Mouse (Mus musculus): ENCODE results near the gene Spc24. TPM values are rescaled to one million over a fixed set of nuclear protein-coding genes. Genes with fewer than 3 reads are reported as not detected.

Spc24 gene
- total RNA-seq, 2 experiments from 2014 or later: 2.9 to 3.5 TPM

- intact Hi-C loops (cut with DNase I): no loop called here
- DNase-seq (ENCODE audit: extremely low spot score in 1 of 2, low spot score in 2 of 2): no peak
Measured at GRCm38 (mm10) chr9:21726218-21726975, 33.7 kb downstream of the Spc24 start.

GRCm38 (mm10) chr9:21725224-21726121, 34.6 kb downstream of the Spc24 start:
- intact Hi-C loops (cut with DNase I): no loop called here
- no peak for DNase-seq (ENCODE audit: extremely low spot score in 1 of 2, low spot score in 2 of 2)

- DNase-seq (ENCODE audit: extremely low spot score in 1 of 2, low spot score in 2 of 2): peak; percentile 94 to 96
- intact Hi-C loops (cut with DNase I): no loop called here
Measured at GRCm38 (mm10) chr9:21724147-21724536, 36.0 kb downstream of the Spc24 start.

- peak; percentile 79 to 92 for DNase-seq (ENCODE audit: extremely low spot score in 1 of 2, low spot score in 2 of 2)
- intact Hi-C loops (cut with DNase I): no loop called here
Measured at GRCm38 (mm10) chr9:21723377-21724146, 36.5 kb downstream of the Spc24 start, which contains the start of gene Ldlr. Gene Ldlr, plus strand, starts transcription at chr9:21723483.

GRCm38 (mm10) chr9:21721036-21721435, 39.1 kb downstream of the Spc24 start:
- intact Hi-C loops (cut with DNase I): no loop called here
- DNase-seq (ENCODE audit: extremely low spot score in 1 of 2, low spot score in 2 of 2): no peak

DNA sequence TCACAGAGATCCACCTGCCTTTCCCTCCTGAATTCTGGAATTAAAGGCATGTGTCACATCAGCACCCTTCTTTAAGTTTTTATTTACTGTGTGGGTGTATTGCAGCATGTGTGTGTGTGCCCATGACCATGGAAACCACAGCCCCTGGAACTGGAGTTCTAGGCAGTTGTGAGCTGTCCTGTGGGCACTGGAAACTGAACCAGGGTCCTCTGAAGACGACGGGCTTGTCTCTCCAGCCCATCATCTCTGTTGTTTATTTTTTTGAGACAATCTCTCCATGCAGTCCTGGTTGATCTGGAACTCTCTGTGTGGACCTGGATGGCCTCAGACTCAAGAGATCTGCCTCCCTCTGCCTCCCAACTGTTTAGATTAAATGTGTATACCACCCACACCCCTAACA, 43.1 kb downstream of the Spc24 start:
- no peak for DNase-seq (ENCODE audit: extremely low spot score in 1 of 2, low spot score in 2 of 2)
- intact Hi-C loops (cut with DNase I): no loop called here

DNA sequence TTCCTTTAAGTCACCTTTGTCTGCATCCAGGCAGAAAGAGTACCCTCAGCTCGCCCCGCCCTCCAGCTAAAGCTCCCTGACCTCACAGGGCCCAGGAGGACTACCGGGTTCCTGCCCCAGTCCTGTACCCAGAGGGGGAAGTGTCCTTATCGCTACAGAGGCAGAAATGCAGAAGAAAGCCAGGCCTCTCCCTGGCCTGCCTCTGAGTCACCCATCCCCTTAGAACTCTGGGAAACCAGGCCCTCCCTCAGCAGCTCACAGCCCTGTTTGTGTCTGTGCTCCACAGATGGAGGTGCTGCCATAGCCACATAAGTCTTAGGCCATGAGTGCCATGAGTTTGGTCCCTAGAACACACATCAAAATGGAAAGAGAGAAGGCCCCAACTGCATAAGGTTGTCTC, 44.8 kb downstream of the Spc24 start:
- DNase-seq (ENCODE audit: extremely low spot score in 1 of 2, low spot score in 2 of 2): no peak
- intact Hi-C loops (cut with DNase I): no loop called here

GRCm38 (mm10) chr9:21709340-21709739, 50.8 kb downstream of the Spc24 start:
- intact Hi-C loops (cut with DNase I): no loop called here

DNA sequence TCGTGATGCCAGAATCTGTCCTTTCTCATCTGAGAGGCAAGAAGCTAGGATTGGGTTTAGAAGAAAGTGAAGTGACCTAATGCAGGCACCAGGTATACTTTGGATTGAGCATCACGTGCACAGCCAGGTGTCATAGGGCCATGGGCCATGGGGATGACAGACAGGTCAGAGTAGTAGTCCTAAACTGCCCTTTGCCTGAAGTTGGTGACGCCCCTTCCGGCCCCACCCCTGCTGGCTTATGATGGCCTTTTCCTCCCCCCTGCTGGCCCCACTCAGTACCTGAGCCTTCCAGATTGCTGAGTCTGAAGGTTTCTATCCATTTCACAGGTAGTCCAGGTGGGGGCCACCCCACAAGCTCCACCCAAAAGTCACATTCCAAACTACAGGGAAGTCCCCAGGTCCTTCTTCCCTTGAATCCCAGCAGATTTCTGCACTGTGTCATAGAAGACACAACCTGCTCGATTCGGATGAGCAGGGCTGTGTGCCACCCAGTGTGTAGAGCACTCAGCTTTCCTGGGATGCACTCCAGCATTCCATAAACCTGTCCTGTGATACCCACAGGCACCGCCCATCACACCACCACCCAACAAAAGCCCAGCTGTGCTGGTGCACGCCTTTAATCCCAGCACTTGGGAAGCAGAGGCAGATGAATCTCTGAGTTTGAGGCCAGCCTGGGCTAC, 53.4 kb downstream of the Spc24 start:
- DNase-seq (ENCODE audit: extremely low spot score in 1 of 2, low spot score in 2 of 2): no peak
- intact Hi-C loops (cut with DNase I): no loop called here

More at GRCm38 (mm10) chr9:21709340-21709739, 50.8 kb downstream of the Spc24 start:
- no peak for DNase-seq (ENCODE audit: extremely low spot score in 1 of 2, low spot score in 2 of 2)

DNA sequence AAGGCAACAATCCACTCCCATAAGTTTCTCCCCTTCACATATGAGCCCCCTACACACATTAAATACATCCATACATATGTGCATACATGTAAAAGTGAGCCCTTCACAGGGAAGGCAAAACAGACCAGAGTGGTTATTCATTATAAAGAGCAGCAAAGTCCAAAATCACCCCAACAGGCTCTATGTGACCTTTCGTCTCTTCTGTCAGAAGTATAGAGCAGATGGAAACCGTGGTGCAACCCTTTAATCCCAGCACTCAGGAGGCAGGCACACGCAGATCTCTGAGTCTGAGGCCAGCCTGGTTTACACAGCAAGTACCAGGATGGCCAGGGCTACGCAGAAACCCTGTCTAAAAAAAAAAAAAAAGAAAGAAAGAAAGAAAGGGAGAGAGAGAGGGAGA, 54.0 kb downstream of the Spc24 start:
- no peak for DNase-seq (ENCODE audit: extremely low spot score in 1 of 2, low spot score in 2 of 2)
- intact Hi-C loops (cut with DNase I): no loop called here

Small RNA genes lying within 50 kb of the gene (microRNA-seq; reads per million reads assigned to microRNA genes)
- gene Mir7083: 17.8 reads per million, percentile 38 among the genes with 10 or more reads in this experiment

Other genes with a start within 250 kb of the Spc24 start
- gene AB124611, start 234.1 kb downstream of the Spc24 start, total RNA-seq (2021): under 1 TPM in 1 of 2 experiments, not detected in 1; 0.58 TPM
- 10 to 100 TPM; 71.7 to 74.1 TPM for gene Carm1, start 213.4 kb downstream of the Spc24 start, total RNA-seq (2021)
- gene Timm29, start 167.6 kb downstream of the Spc24 start, total RNA-seq (2021): 10 to 100 TPM; 47.6 to 50.7 TPM
- gene Yipf2, start 167.5 kb downstream of the Spc24 start, total RNA-seq (2021): 10 to 100 TPM; 12.7 to 13.9 TPM
- gene Smarca4, start 144.1 kb downstream of the Spc24 start, total RNA-seq (2021): 100 to 1,000 TPM; 129 to 137 TPM
- gene Ldlr, start 36.8 kb downstream of the Spc24 start, total RNA-seq (2021): 10 to 100 TPM; 17.2 to 19.2 TPM
- gene Kank2, start 38.4 kb upstream of the Spc24 start, total RNA-seq (2021): 1 to 10 TPM; 6.7 to 7.7 TPM
- not detected for gene Angptl8, start 75.2 kb upstream of the Spc24 start, total RNA-seq (2021)
- gene Dock6, start 92.3 kb upstream of the Spc24 start, total RNA-seq (2021): 10 to 100 TPM; 23.5 to 25.2 TPM
- gene Rab3d, start 157.9 kb upstream of the Spc24 start, total RNA-seq (2021): 10 to 100 TPM; 22.0 to 25.0 TPM
- 10 to 100 TPM; 15.3 to 15.8 TPM for gene Ccdc159, start 167.2 kb upstream of the Spc24 start, total RNA-seq (2021)
- gene Tmem205, start 167.3 kb upstream of the Spc24 start, total RNA-seq (2021): 10 to 100 TPM; 31.2 to 35.1 TPM
- 100 to 1,000 TPM; 259 to 269 TPM for gene Plppr2, start 176.7 kb upstream of the Spc24 start, total RNA-seq (2021)
- gene Swsap1, start 195.5 kb upstream of the Spc24 start, total RNA-seq (2021): 10 to 100 TPM; 12.6 to 14.9 TPM
- gene Epor, start 203.2 kb upstream of the Spc24 start, total RNA-seq (2021): 1 to 10 TPM; 1.4 to 1.9 TPM
- 1 to 10 TPM; 1.3 to 1.8 TPM for gene Rgl3, start 229.1 kb upstream of the Spc24 start, total RNA-seq (2021)
- 1 to 10 TPM; 5.2 to 6.7 TPM for gene Ccdc151, start 242.3 kb upstream of the Spc24 start, total RNA-seq (2021)
- 10 to 100 TPM; 92.2 to 94.9 TPM for gene Prkcsh, start 242.5 kb upstream of the Spc24 start, total RNA-seq (2021)